Mouse (Mus musculus) hindbrain, postnatal 0 days (tissue): ENCODE measurements around the gene Pbld2. TPM values are rescaled to one million over a fixed set of nuclear protein-coding genes. Genes with fewer than 3 reads are reported as not detected.

Source experiments
- ATAC-seq: fragments of 200-750 bp; cut with Nextera tagmentation; 2 replicates; pipeline ENCODE4 v1.8.0; 2017; ENCODE audit warnings: mild to moderate bottlenecking, moderate TSS enrichment, moderate library complexity
- DNase-seq: peaks from one replicate; pipeline ENCODE4 v3.0.0-alpha.2; 2015; ENCODE audit warnings: low spot score
- H3K27ac ChIP-seq: fragments of 300-500 bp; sonication (generic); 2 replicates; pipeline ENCODE4 v1.5.1; 2014; ENCODE audit warnings: mild to moderate bottlenecking
- H3K27me3 ChIP-seq: fragments of 300-500 bp; sonication (generic); 2 replicates; pipeline ENCODE4 v1.6.1; 2014; ENCODE audit warnings: low read length, mixed read lengths; ENCODE audit not compliant: insufficient read depth
- H3K36me3 ChIP-seq: fragments of 300-500 bp; sonication (generic); 2 replicates; pipeline ENCODE4 v1.6.1; 2014; ENCODE audit warnings: low read length, mixed read lengths; ENCODE audit not compliant: insufficient read depth
- H3K4me1 ChIP-seq: fragments of 300-500 bp; sonication (generic); 2 replicates; pipeline ENCODE4 v1.6.1; 2014; ENCODE audit warnings: antibody characterized with exemption, low read length, mixed read lengths; ENCODE audit not compliant: insufficient read depth
- H3K4me2 ChIP-seq: fragments of 300-500 bp; sonication (generic); 2 replicates; pipeline ENCODE4 v1.6.1; 2014; ENCODE audit warnings: low read depth, mild to moderate bottlenecking, low read length, moderate library complexity, mixed read lengths
- H3K4me3 ChIP-seq: fragments of 300-500 bp; sonication (generic); 2 replicates; pipeline ENCODE4 v1.5.1; 2014; ENCODE audit warnings: low read length
- H3K9ac ChIP-seq: fragments of 300-500 bp; sonication (generic); replicated peaks from 2 replicates; pipeline ENCODE4 v1.6.1; 2014; ENCODE audit warnings: mild to moderate bottlenecking, low read length, moderate library complexity, mixed read lengths
- H3K9me3 ChIP-seq: fragments of 300-500 bp; sonication (generic); 2 replicates; pipeline ENCODE4 v1.6.1; 2016; ENCODE audit warnings: low read length, mixed read lengths
- CTCF ChIP-seq: IDR thresholded peaks from 2 replicates; pipeline ENCODE4 v1.5.1; 2016; ENCODE audit warnings: antibody characterized with exemption, control low read depth, low read depth
- WGBS: fragments of 180-500 bp; shearing (Covaris S2); extraction: QIAGEN DNeasy Blood & Tissue Kit; methylation state at CpG from one replicate; pipeline ENCODE4 v1.1.7; 2014; 5-methylcytosine and 5-hydroxymethylcytosine counted together
- polyA plus RNA-seq: library from polyadenylated mRNA; unstranded; fragments of >200 nt; fragmentation: Nextera tagmentation; extraction: Ambion mirVana; gene quantifications from 2 replicates; pipeline ENCODE4 v1.2.1, GENCODE M21; 2015
- total RNA-seq: library from RNA; depleted of rRNA; stranded (reverse); fragments of >200 nt; gene quantifications from 2 replicates; pipeline ENCODE4 v1.2.3, GENCODE M21; 2014

Gene Pbld2
- total and polyA plus RNA-seq, 2 experiments from 2014 or later = 0.60 to 1.7 TPM

- DNase-seq (no peak), ATAC-seq (no peak)
- Histone ChIP-seq H3K36me3 (peaks cover 61% of the 10 kb centered on the region), H3K4me1 (no peaks in the 10 kb centered on the region), H3K4me2 (no peak overlapping the region), H3K27ac (no peak overlapping the region), H3K27me3 (no peaks in the 10 kb centered on the region), H3K4me3 (no peak overlapping the region), H3K9ac (no peak overlapping the region), H3K9me3 (no peaks in the 10 kb centered on the region)
- 92% methylated on average over 15 of the region's 15 CpGs for WGBS
- TF ChIP-seq CTCF = no peak
Observed at GRCm38 (mm10) chr10:62990636-62991035, 33.5 kb upstream of the Pbld2 start.

GRCm38 (mm10) chr10:62993991-62994390, 30.1 kb upstream of the Pbld2 start:
- H3K9me3 ChIP-seq = no peaks in the 10 kb centered on the region
- DNase-seq (no peak), ATAC-seq (no peak)
- H3K27ac ChIP-seq = no peak overlapping the region
- 75% methylated on average over 4 of the region's 9 CpGs for WGBS
- peaks cover 73% of the 10 kb centered on the region for H3K36me3 ChIP-seq
- no peak overlapping the region for H3K4me2 ChIP-seq
- no peak for TF ChIP-seq CTCF
- no peaks in the 10 kb centered on the region for H3K27me3 ChIP-seq
- H3K9ac ChIP-seq = no peak overlapping the region
- no peaks in the 10 kb centered on the region for H3K4me1 ChIP-seq
- no peak overlapping the region for H3K4me3 ChIP-seq

DNA sequence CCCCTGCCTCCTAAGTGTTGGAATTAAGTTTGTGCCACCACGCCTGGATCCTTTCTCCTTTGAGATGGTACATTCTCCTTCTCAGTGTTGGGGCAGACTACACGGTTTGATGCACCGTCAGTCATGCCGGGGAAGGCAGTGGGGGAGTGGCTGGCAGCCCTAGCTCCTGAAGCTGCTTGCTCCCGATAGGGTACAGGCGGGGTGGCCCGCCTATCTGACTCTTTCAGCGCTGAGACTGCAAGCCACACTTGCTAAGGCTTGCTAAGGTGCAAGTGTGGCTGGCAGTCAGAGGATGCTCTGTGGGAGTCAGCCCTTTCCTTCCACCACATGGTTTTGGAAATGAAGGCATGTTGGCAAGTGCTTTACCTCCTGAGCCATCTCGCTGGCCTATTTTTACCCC, 23.5 kb upstream of the Pbld2 start:
- no peak for ATAC-seq
- Histone ChIP-seq H3K4me2 (no peak overlapping the region), H3K9me3 (no peaks in the 10 kb centered on the region), H3K36me3 (peaks cover 73% of the 10 kb centered on the region), H3K4me1 (no peaks in the 10 kb centered on the region), H3K27ac (no peak overlapping the region), H3K4me3 (no peak overlapping the region), H3K9ac (no peak overlapping the region), H3K27me3 (no peaks in the 10 kb centered on the region)
- no peak for DNase-seq
- TF ChIP-seq CTCF = no peak
- WGBS = 66% methylated on average over 9 of the region's 9 CpGs

DNA sequence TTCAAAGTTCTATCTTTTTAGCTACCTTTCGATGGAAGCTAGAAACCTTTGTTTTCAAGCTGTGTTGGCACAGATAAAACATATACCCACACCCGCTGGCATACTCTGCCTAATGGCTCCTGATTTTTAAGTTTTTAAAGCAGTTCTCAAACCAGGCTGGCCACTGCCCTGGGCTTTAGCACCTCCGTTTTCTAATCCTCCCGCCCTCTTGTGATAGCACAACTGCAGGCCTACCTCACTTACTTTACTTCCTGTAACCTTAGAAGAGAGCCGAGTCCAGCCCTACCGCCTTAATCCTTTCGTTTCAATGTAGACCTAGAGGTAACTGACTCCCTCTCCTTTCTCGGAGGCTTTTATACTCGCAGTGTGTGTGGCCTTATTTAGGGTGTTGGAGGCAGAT, 20.9 kb upstream of the Pbld2 start:
- Histone ChIP-seq H3K27me3 (no peaks in the 10 kb centered on the region), H3K9me3 (no peaks in the 10 kb centered on the region), H3K36me3 (peaks cover 71% of the 10 kb centered on the region), H3K27ac (no peak overlapping the region), H3K4me3 (no peak overlapping the region), H3K4me2 (no peak overlapping the region), H3K9ac (no peak overlapping the region), H3K4me1 (no peaks in the 10 kb centered on the region)
- ATAC-seq (no peak), DNase-seq (no peak)
- no peak for TF ChIP-seq CTCF
- 86% methylated on average over 9 of the region's 9 CpGs for WGBS

- 89% methylated on average over 9 of the region's 9 CpGs for WGBS
- Histone ChIP-seq H3K9me3 (no peaks in the 10 kb centered on the region), H3K4me2 (no peak overlapping the region), H3K27me3 (no peaks in the 10 kb centered on the region), H3K9ac (no peak overlapping the region), H3K27ac (no peak overlapping the region), H3K4me1 (no peaks in the 10 kb centered on the region), H3K36me3 (peaks cover 68% of the 10 kb centered on the region), H3K4me3 (no peak overlapping the region)
- ATAC-seq = no peak
- no peak for TF ChIP-seq CTCF
- DNase-seq = no peak
Observed at GRCm38 (mm10) chr10:63004556-63004955, 19.6 kb upstream of the Pbld2 start.

GRCm38 (mm10) chr10:63008193-63008592, 15.9 kb upstream of the Pbld2 start:
- ATAC-seq = no peak

DNA sequence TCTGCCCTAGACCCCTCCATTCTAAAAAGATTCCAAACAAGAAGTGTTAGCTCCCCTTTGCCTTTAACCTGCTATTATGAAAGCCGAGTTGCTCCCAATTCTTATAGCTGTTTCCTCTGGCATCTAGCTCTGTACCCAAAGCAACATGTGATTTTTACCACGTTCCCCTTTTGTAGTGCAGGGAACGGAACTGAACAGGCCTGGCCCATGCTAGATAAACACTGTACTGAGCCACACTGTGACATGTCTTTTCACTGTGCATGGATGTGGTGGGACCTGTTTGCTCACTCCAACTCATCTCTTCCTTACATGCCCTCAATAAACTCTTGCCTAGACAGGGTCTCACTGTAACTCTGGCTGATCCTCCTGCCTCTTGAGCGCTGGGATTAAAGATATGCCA, 13.8 kb upstream of the Pbld2 start:
- no peak overlapping the region for H3K4me3 ChIP-seq
- H3K9ac ChIP-seq = no peak overlapping the region
- DNase-seq (no peak), ATAC-seq (no peak)
- TF ChIP-seq CTCF = no peak
- no peak overlapping the region for H3K27ac ChIP-seq
- H3K4me1 ChIP-seq = no peaks in the 10 kb centered on the region
- 84% methylated on average over 4 of the region's 4 CpGs for WGBS
- no peak overlapping the region for H3K4me2 ChIP-seq
- H3K27me3 ChIP-seq = no peaks in the 10 kb centered on the region
- H3K9me3 ChIP-seq = no peaks in the 10 kb centered on the region
- peaks cover 53% of the 10 kb centered on the region for H3K36me3 ChIP-seq

More at GRCm38 (mm10) chr10:63008193-63008592, 15.9 kb upstream of the Pbld2 start:
- H3K27me3 ChIP-seq = no peaks in the 10 kb centered on the region
- H3K36me3 ChIP-seq = peaks cover 57% of the 10 kb centered on the region
- DNase-seq = no peak
- no peak overlapping the region for H3K27ac ChIP-seq
- H3K4me1 ChIP-seq = no peaks in the 10 kb centered on the region
- no peaks in the 10 kb centered on the region for H3K9me3 ChIP-seq
- no peak overlapping the region for H3K9ac ChIP-seq
- no peak overlapping the region for H3K4me2 ChIP-seq
- no peak overlapping the region for H3K4me3 ChIP-seq
- TF ChIP-seq CTCF = peak; percentile 21; the same call in 1 of the 2 replicates
- 69% methylated on average over 3 of the region's 3 CpGs for whole genome bisulfite sequencing
